Mouse (Mus musculus) forebrain, embryonic 12.5 days (tissue): Measurements from ENCODE around the gene Itpr3. TPM values are rescaled to one million over a fixed set of nuclear protein-coding genes. Genes with fewer than 3 reads are reported as not detected.

Source experiments
- ATAC-seq: fragments of 200-750 bp; cut with Nextera tagmentation; 2 replicates; pipeline ENCODE4 v1.8.0; 2017; ENCODE audit warnings: moderate TSS enrichment; ENCODE audit not compliant: low FRiP score
- H3K27ac ChIP-seq: fragments of 300-500 bp; sonication (generic); 2 replicates; pipeline ENCODE4 v1.5.1; 2016; ENCODE audit warnings: mild to moderate bottlenecking
- H3K27me3 ChIP-seq: fragments of 300-500 bp; sonication (generic); 2 replicates; pipeline ENCODE4 v1.6.1; 2016; ENCODE audit warnings: mild to moderate bottlenecking
- H3K36me3 ChIP-seq: fragments of 300-500 bp; sonication (generic); replicated peaks from 2 replicates; pipeline ENCODE4 v1.6.1; 2016; ENCODE audit warnings: mild to moderate bottlenecking
- H3K4me1 ChIP-seq: fragments of 300-500 bp; sonication (generic); 2 replicates; pipeline ENCODE4 v1.6.1; 2016
- H3K4me2 ChIP-seq: fragments of 300-500 bp; sonication (generic); 2 replicates; pipeline ENCODE4 v1.6.1; 2016; ENCODE audit warnings: mild to moderate bottlenecking, moderate library complexity
- H3K4me3 ChIP-seq: fragments of 300-500 bp; sonication (generic); replicated peaks from 2 replicates; pipeline ENCODE4 v1.5.1; 2016; ENCODE audit warnings: mild to moderate bottlenecking
- H3K9ac ChIP-seq: fragments of 300-500 bp; sonication (generic); 2 replicates; pipeline ENCODE4 v1.6.1; 2016; ENCODE audit warnings: mild to moderate bottlenecking
- H3K9me3 ChIP-seq: fragments of 300-500 bp; sonication (generic); 2 replicates; pipeline ENCODE4 v1.6.1; 2016
- WGBS: fragments of 180-500 bp; shearing (Covaris S2); methylation state at CpG from one replicate; pipeline ENCODE4 v1.1.7; 2016; 5-methylcytosine and 5-hydroxymethylcytosine counted together
- polyA plus RNA-seq: library from polyadenylated mRNA; unstranded; fragments of >200 nt; fragmentation: Nextera tagmentation; extraction: Ambion mirVana; gene quantifications from 2 replicates; pipeline ENCODE4 v1.2.1, GENCODE M21; 2016

Gene Itpr3
- polyA plus RNA-seq, 1 experiment from 2014 or later: 1.6 TPM

GRCm38 (mm10) chr17:27060698-27061097 lies 3.6 kb downstream of the Itpr3 start:
- no peaks in the 10 kb centered on the region for H3K9me3 ChIP-seq
- H3K4me2 ChIP-seq: no peak overlapping the region
- peaks cover 53% of the 10 kb centered on the region for H3K27me3 ChIP-seq
- H3K4me1 ChIP-seq: peaks cover 15% of the 10 kb centered on the region
- no peaks in the 10 kb centered on the region for H3K36me3 ChIP-seq
- WGBS: 80% methylated on average over 8 of the region's 8 CpGs
- no peak overlapping the region for H3K27ac ChIP-seq
- ATAC-seq: no peak
- no peak overlapping the region for H3K9ac ChIP-seq
- no peak overlapping the region for H3K4me3 ChIP-seq

GRCm38 (mm10) chr17:27061727-27062126 lies 4.6 kb downstream of the Itpr3 start:
- no peak overlapping the region for H3K27ac ChIP-seq
- peaks cover 14% of the 10 kb centered on the region for H3K4me1 ChIP-seq
- no peak overlapping the region for H3K4me2 ChIP-seq
- 94% methylated on average over 3 of the region's 3 CpGs for WGBS
- no peak overlapping the region for H3K4me3 ChIP-seq
- peaks cover 43% of the 10 kb centered on the region for H3K27me3 ChIP-seq
- no peak overlapping the region for H3K9ac ChIP-seq
- H3K9me3 ChIP-seq: no peaks in the 10 kb centered on the region
- ATAC-seq: no peak
- H3K36me3 ChIP-seq: no peaks in the 10 kb centered on the region

GRCm38 (mm10) chr17:27062684-27063083 lies 5.6 kb downstream of the Itpr3 start:
- no peak overlapping the region for H3K4me2 ChIP-seq
- H3K4me3 ChIP-seq: no peak overlapping the region
- no peak overlapping the region for H3K9ac ChIP-seq
- no peak for ATAC-seq
- peaks cover 33% of the 10 kb centered on the region for H3K27me3 ChIP-seq
- peaks cover 5% of the 10 kb centered on the region for H3K4me1 ChIP-seq
- no peaks in the 10 kb centered on the region for H3K9me3 ChIP-seq
- no peaks in the 10 kb centered on the region for H3K36me3 ChIP-seq
- no peak overlapping the region for H3K27ac ChIP-seq
- WGBS: 92% methylated on average over 7 of the region's 7 CpGs

GRCm38 (mm10) chr17:27063717-27064116 lies 6.6 kb downstream of the Itpr3 start:
- no peaks in the 10 kb centered on the region for H3K9me3 ChIP-seq
- H3K4me2 ChIP-seq: no peak overlapping the region
- WGBS: 60% methylated on average over 6 of the region's 6 CpGs
- peaks cover 23% of the 10 kb centered on the region for H3K27me3 ChIP-seq
- no peak overlapping the region for H3K27ac ChIP-seq
- H3K9ac ChIP-seq: no peak overlapping the region
- H3K36me3 ChIP-seq: no peaks in the 10 kb centered on the region
- no peak for ATAC-seq
- no peak overlapping the region for H3K4me3 ChIP-seq
- H3K4me1 ChIP-seq: peaks cover 4% of the 10 kb centered on the region; the same call in 1 of the 2 replicates

- H3K27ac ChIP-seq: no peak overlapping the region
- WGBS: 75% methylated on average over 2 of the region's 2 CpGs
Measured at GRCm38 (mm10) chr17:27064195-27064594, 7.1 kb downstream of the Itpr3 start.

GRCm38 (mm10) chr17:27066065-27066464 lies 9.0 kb downstream of the Itpr3 start:
- Histone ChIP-seq H3K4me1 (peaks cover 14% of the 10 kb centered on the region; the same call in 1 of the 2 replicates), H3K36me3 (no peaks in the 10 kb centered on the region), H3K9ac (no peak overlapping the region), H3K9me3 (no peaks in the 10 kb centered on the region), H3K27me3 (peaks cover 1% of the 10 kb centered on the region; the same call in 1 of the 2 replicates), H3K4me2 (no peak overlapping the region), H3K4me3 (no peak overlapping the region), H3K27ac (no peak overlapping the region)
- 81% methylated on average over 7 of the region's 7 CpGs for WGBS
- ATAC-seq: no peak

More at GRCm38 (mm10) chr17:27064195-27064594, 7.1 kb downstream of the Itpr3 start:
- Histone ChIP-seq H3K36me3 (no peaks in the 10 kb centered on the region), H3K4me3 (no peak overlapping the region), H3K4me2 (no peak overlapping the region), H3K9ac (no peak overlapping the region), H3K27me3 (peaks cover 18% of the 10 kb centered on the region), H3K4me1 (peaks cover 5% of the 10 kb centered on the region; the same call in 1 of the 2 replicates), H3K9me3 (no peaks in the 10 kb centered on the region)
- ATAC-seq: no peak

- no peak for ATAC-seq
- H3K27ac ChIP-seq: no peak overlapping the region
- no peak overlapping the region for H3K4me2 ChIP-seq
- no peaks in the 10 kb centered on the region for H3K27me3 ChIP-seq
- 91% methylated on average over 4 of the region's 5 CpGs for WGBS
- H3K4me3 ChIP-seq: no peak overlapping the region
- H3K9ac ChIP-seq: no peak overlapping the region
- no peaks in the 10 kb centered on the region for H3K36me3 ChIP-seq
- no peaks in the 10 kb centered on the region for H3K9me3 ChIP-seq
- peaks cover 10% of the 10 kb centered on the region; the same call in 1 of the 2 replicates for H3K4me1 ChIP-seq
Measured at GRCm38 (mm10) chr17:27069071-27069470, 12.0 kb downstream of the Itpr3 start.

- Histone ChIP-seq H3K4me2 (no peak overlapping the region), H3K4me1 (peaks cover 10% of the 10 kb centered on the region; the same call in 1 of the 2 replicates), H3K27ac (no peak overlapping the region), H3K27me3 (no peaks in the 10 kb centered on the region), H3K36me3 (no peaks in the 10 kb centered on the region), H3K9ac (no peak overlapping the region), H3K9me3 (no peaks in the 10 kb centered on the region), H3K4me3 (no peak overlapping the region)
- WGBS: 93% methylated on average over 7 of the region's 7 CpGs
- ATAC-seq: no peak
Measured at GRCm38 (mm10) chr17:27070913-27071312, 13.8 kb downstream of the Itpr3 start.

GRCm38 (mm10) chr17:27071630-27072029 lies 14.5 kb downstream of the Itpr3 start:
- no peak for ATAC-seq

GRCm38 (mm10) chr17:27072363-27072762 lies 15.3 kb downstream of the Itpr3 start:
- no peak for ATAC-seq

More at GRCm38 (mm10) chr17:27071630-27072029, 14.5 kb downstream of the Itpr3 start:
- Histone ChIP-seq H3K9me3 (no peaks in the 10 kb centered on the region), H3K9ac (no peak overlapping the region), H3K27ac (no peak overlapping the region), H3K27me3 (no peaks in the 10 kb centered on the region), H3K4me3 (no peak overlapping the region), H3K36me3 (no peaks in the 10 kb centered on the region), H3K4me2 (no peak overlapping the region), H3K4me1 (peaks cover 10% of the 10 kb centered on the region; the same call in 1 of the 2 replicates)
- WGBS: 43% methylated on average over 6 of the region's 6 CpGs

GRCm38 (mm10) chr17:27073126-27073525 lies 16.0 kb downstream of the Itpr3 start:
- no peaks in the 10 kb centered on the region for H3K27me3 ChIP-seq
- H3K4me3 ChIP-seq: no peak overlapping the region
- no peak overlapping the region for H3K4me2 ChIP-seq
- peaks cover 10% of the 10 kb centered on the region; the same call in 1 of the 2 replicates for H3K4me1 ChIP-seq
- ATAC-seq: no peak
- WGBS: 87% methylated on average over 5 of the region's 5 CpGs
- peaks cover 4% of the 10 kb centered on the region; the same call in 1 of the 2 replicates for H3K9me3 ChIP-seq
- H3K27ac ChIP-seq: no peak overlapping the region
- no peak overlapping the region for H3K9ac ChIP-seq
- H3K36me3 ChIP-seq: no peaks in the 10 kb centered on the region

More at GRCm38 (mm10) chr17:27072363-27072762, 15.3 kb downstream of the Itpr3 start:
- Histone ChIP-seq H3K36me3 (no peaks in the 10 kb centered on the region), H3K9me3 (no peaks in the 10 kb centered on the region), H3K4me1 (peaks cover 10% of the 10 kb centered on the region; the same call in 1 of the 2 replicates), H3K4me3 (no peak overlapping the region), H3K27ac (no peak overlapping the region), H3K27me3 (no peaks in the 10 kb centered on the region), H3K9ac (no peak overlapping the region), H3K4me2 (no peak overlapping the region)
- 95% methylated on average over 8 of the region's 8 CpGs for WGBS

GRCm38 (mm10) chr17:27073778-27074177 lies 16.7 kb downstream of the Itpr3 start:
- 73% methylated on average over 9 of the region's 9 CpGs for WGBS
- H3K27me3 ChIP-seq: no peaks in the 10 kb centered on the region

GRCm38 (mm10) chr17:27074236-27074635 lies 17.1 kb downstream of the Itpr3 start:
- no peak overlapping the region for H3K27ac ChIP-seq
- 82% methylated on average over 6 of the region's 6 CpGs for WGBS
- no peaks in the 10 kb centered on the region for H3K36me3 ChIP-seq
- H3K4me1 ChIP-seq: peaks cover 8% of the 10 kb centered on the region; the same call in 1 of the 2 replicates
- H3K9ac ChIP-seq: no peak overlapping the region
- H3K27me3 ChIP-seq: no peaks in the 10 kb centered on the region
- H3K4me3 ChIP-seq: no peak overlapping the region
- peaks cover 4% of the 10 kb centered on the region; the same call in 1 of the 2 replicates for H3K9me3 ChIP-seq
- ATAC-seq: no peak
- H3K4me2 ChIP-seq: no peak overlapping the region

More at GRCm38 (mm10) chr17:27073778-27074177, 16.7 kb downstream of the Itpr3 start:
- H3K9me3 ChIP-seq: peaks cover 4% of the 10 kb centered on the region; the same call in 1 of the 2 replicates
- no peak for ATAC-seq
- H3K36me3 ChIP-seq: no peaks in the 10 kb centered on the region
- H3K27ac ChIP-seq: no peak overlapping the region
- H3K4me2 ChIP-seq: no peak overlapping the region
- no peak overlapping the region for H3K4me3 ChIP-seq
- H3K9ac ChIP-seq: no peak overlapping the region
- H3K4me1 ChIP-seq: peaks cover 10% of the 10 kb centered on the region; the same call in 1 of the 2 replicates
